Mouse (Mus musculus) thymus, postnatal 0 days (tissue): ENCODE measurements around the gene Ppp4r4. TPM values are rescaled to one million over a fixed set of nuclear protein-coding genes. Genes with fewer than 3 reads are reported as not detected.
"Not testable (repeated sequence)": the region's sequence is repeated elsewhere in the genome, so short reads cannot be mapped to it uniquely, and the experiment has no call there.

ENCODE experiments used
- DNase-seq: peaks from one replicate; pipeline ENCODE4 v3.0.0-alpha.2; 2015; ENCODE audit warnings: low spot score
- polyA plus RNA-seq: library from polyadenylated mRNA; unstranded; fragments of >200 nt; fragmentation: Nextera tagmentation; extraction: Ambion mirVana; gene quantifications from 2 replicates; pipeline ENCODE4 v1.2.1, GENCODE M21; 2015

Ppp4r4 gene
- polyA plus RNA-seq, 1 experiment from 2014 or later, result 0.40 TPM

DNA sequence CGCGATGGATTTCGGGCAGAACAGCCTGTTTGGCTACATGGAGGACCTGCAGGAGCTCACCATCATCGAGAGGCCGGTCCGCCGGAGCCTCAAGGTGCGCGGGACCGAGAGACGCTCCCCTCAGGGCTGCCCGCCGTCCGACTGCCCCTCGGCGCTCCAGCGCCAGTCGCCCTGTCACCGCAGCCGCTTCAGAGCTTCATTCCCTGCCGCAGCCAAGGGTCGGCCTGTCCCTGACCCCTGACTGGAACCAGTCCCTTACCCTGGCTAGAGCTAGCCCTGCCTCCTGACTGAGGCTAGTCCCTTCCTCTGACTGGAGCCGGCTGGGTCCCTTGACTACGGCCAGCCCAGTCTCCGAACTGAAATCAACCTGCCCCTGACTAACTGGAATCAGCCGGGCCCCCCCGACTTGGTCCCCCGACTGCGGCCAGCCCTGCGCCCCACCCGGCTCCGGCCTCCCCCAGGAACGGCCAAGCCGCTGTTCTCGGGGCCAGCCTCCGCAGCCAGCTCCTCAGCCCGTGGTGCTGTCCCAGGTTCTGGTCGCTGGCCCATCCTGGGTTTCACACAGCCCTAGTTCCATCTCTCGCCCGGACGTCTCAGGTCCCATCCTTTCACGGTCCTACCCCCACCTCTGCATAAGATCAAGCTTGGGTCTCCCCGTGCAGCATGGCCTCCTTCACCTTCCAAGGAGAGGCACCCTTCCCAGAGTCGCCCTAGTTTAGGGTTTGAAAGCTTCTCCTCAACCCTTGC is 739 bp downstream of the Ppp4r4 start:
- no peak for DNase-seq

DNA sequence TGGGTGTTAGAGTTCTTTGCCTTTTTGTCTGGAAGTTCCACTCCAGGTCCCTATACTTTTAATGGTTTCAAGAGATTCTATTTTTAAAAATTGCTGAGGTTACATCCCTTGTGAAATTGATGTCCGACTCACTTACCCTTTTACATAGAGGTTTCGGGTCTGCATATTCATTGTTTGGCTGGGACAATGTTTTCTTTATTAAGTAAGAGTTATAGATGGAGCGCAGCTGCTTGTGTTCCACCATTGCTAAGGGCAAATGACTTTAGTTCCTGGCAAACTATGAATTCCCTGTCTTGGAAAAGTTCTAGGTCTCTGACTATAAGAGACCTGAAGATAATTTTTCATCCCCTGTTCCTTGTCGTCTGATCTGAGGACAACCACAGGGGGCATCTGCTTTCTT is 8.3 kb downstream of the Ppp4r4 start:
- DNase-seq, result no peak

DNA sequence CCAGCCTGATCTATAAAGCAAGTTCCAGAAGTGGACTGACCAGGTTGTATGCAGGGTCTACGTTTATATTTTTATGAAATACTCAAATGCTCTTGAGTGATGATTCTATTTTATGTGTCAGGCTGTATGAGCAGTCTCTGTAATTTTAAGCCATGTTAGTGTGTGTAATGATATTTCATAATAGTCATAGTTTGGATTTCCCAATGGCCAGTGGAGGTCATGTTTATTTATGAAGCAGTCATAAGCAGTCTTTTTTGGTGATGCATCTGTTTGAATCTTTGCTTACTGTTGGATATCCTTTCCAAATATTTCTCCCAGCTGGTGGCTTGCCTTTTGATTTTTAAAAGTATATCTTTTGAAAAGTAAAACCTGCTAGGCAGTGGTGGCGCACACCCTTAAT is 11.3 kb downstream of the Ppp4r4 start:
- no peak for DNase-seq

DNA sequence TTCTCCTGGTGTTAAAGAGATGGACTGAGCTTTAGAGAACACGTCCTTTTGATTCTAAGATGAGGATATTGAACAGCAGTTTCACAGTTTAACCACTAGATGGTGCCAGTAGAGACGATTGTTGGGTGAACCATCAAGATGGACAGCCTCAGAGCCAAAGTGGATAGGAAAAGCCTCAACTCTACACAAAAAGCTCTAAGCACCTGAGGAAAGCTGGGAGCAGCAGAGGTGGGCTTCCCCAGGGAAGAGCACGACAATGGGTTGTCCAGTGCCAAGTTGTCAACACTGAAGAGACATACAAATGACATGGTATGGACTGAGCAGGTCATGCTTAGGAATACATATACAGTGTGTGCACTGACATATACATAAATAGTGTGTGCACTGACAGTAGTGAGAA is 12.1 kb downstream of the Ppp4r4 start:
- peak; percentile 46 for DNase-seq

DNA sequence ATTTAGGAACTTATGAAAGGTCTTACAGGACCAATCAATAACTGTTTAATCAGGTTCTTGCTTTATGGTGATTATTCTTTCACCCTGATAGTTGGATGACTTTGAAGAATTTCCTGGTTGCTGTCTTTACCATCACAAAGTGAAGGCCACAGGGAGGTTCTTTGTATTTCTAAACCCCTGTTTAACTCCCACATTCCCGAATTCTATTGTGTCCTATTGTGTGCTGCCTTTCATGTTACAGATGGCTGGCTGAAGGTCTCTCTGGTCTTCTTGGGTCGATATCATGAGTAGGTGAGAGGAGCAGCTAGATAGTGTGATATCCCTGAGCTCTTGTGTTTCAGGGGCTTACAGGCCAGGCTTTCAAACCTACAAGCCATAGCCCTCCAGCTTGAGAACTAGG is 15.4 kb downstream of the Ppp4r4 start:
- DNase-seq, result no peak

DNA sequence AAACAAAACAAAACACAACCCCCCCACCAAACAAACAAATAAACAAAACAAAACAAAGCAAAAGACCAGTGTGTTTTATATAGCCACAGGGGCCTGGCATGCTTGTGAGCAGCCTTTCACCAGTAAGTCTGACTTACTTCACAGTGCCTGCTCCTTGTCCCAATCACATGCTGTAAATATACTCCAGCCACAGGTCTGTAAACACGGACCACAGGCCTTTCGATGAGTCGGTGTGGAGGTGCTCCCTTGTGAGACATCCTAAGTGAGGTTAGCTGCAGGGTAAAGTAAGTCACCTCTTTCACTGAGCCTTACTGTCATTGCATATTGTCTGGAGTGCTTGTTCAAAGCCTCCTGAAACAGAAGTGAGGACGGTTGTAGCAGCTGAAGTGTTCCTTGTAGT is 16.4 kb downstream of the Ppp4r4 start:
- DNase-seq, result no peak

DNA sequence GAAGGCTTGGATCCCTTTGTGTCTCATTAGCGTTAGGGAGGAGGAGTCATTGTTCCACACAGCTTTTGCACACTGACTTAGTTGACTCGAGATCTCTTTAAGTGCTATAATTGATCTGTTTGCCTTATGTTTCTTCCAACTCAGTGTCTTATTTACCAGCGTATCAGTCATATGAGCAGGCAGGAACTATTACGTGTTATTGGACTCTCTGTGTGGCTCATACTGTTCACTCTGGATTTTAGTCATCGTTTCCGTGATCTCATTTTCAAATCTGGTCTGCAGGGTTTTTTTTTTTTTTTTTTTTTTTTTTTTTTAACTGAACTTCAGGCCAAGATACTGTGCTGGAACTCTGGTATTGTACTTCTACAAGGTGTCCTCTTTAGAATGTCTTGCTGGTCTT is 18.0 kb downstream of the Ppp4r4 start:
- no peak for DNase-seq

DNA sequence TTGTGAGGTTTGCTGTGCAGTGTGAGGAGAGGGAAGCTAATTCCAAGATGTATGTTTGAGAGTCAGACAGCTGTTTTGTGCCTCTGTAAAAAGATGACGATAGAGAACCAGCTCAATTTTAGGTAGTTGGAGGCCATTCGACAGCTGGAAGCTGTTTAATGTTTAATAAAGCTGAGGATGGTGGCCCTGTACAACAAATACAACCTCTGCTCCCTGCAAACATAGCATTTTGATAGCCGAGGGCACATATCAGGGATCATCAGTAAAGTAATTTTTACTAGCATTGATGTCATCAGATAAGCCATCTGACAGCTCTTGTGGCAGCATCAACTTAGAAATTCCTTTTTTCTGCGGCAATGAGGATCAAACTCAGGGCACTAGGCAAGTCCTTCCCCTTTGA is 19.3 kb downstream of the Ppp4r4 start:
- DNase-seq, result no peak

DNA sequence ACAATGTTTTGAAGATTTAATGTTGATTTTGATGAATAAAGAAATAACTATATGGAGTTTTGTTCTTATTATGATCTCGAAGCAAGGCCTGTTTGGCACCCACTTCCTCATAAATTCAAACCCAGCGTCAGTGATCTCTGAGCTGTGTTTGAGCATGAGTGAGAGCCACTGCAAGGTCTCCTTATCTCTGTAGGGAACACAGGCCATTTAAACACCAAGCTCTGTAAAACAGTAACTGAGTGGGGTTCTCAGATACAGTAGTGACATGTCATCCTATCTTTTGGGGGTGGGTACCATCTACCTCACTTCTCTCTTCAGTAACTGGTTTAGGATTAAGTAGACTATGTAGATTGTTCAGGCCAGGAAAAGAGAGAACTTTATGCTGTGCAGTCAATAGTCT is 20.4 kb downstream of the Ppp4r4 start:
- DNase-seq, result no peak

DNA sequence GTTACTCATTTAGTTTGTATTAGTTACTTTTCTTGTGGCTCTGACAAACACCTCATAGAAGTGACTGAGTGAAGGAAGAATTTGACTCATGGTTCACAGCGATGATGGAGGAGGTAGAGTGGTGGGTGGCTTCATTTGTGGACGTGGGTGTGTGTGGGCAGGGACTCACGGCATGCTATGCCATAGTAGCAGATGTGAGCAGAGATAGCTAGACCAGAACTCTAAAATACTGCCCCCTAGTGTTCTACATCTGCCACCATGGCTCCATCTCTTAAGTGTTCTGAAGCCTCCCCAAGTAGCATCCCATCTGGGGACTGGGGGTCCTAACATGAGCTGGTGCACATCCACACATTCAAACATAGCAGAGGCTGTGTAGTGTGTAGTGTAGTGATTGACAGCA is 21.4 kb downstream of the Ppp4r4 start:
- no peak for DNase-seq

DNA sequence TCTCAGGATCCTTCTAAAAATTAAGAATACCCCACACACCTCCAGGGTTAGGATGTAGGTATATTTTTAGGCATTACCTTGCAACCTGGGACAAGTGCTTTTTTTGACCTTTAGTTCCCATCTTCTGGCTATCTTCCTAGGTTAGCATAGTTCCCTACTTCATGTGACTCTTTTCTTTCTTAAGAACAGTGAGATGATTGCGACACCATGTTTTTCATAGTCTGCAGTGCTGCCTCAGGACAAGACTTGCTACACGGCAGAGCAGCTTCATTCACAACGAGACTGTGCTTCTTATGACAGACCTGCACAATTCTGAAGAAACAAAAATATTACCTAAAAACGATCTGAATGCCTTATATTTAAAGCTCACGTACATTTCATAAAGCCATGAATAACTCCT is 24.8 kb downstream of the Ppp4r4 start:
- DNase-seq, result no peak

DNA sequence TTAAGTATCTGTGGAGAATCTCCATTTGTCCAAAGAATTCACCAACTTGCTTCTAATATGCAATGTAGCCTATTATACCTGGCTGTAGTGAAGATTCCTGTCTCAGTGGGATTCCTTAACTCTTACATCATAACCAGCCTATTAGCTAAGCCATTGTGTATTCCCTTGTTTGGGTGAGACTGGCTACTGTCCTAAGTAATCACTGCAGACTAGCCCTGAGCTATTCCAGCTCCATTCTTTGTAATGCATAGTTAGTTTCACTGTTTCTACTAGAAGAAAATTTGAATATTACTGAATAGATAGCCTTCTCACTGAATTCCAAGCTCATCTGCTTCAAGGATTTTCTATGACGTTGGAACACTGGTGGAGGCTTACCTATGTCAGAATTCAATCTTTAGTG is 32.6 kb downstream of the Ppp4r4 start:
- DNase-seq, result no peak

DNA sequence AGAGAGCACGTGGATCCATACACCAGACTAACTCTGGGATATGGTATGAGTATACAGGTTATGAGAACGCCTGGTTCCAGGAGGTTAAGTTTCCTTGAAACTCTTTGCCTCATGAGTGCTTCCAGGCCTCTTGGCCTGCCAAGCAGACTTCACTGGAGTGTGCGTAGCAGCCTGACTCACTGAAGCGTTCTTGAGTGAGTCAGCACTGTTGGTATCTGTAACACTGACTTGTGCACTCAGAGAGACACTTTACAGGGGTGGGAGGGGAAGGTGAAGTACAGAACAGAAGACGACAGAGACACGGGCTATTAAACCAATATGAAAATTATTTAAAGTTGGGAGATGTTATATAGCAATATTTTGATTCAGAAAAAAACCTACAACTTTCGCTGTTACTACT is 33.1 kb downstream of the Ppp4r4 start:
- no peak for DNase-seq

DNA sequence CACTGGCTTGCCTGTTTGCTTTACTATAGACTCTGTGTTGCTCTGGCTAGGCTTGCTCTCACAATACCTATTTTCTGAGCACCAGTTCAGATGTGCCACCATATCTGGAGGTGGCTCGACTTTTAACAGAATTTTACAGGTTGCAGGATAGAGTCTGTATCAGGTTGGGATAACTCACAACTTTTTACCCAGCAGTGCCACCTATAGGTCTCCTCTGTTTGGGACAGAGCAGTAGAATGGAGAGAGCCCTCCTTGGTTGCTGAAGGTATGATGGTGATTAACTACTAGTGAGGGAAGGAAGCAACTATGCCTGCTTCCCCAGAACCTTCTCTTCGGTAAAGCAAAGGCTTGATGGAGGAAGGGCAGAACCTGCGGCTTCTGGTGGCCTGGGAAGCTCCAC is 35.0 kb downstream of the Ppp4r4 start:
- DNase-seq, result no peak

DNA sequence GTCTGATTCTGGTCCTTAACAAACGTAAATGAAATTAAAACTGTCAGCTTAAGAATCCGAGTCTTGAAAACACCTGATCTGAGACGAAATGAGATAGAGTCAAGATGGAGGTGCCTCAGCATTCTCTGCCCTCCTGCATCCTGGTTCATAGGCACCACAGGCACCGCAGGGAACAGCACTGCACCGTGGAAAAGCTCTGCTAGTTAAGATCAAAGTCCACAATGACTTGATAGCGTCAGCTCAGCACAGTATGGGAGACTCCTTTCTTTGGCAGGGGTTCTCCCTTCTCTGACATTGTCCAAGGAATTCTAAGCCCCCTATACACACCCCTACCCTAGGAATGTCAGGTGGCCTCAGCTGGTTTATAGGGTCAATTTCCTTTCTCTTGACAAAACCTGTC is 37.6 kb downstream of the Ppp4r4 start:
- DNase-seq, result no peak

DNA sequence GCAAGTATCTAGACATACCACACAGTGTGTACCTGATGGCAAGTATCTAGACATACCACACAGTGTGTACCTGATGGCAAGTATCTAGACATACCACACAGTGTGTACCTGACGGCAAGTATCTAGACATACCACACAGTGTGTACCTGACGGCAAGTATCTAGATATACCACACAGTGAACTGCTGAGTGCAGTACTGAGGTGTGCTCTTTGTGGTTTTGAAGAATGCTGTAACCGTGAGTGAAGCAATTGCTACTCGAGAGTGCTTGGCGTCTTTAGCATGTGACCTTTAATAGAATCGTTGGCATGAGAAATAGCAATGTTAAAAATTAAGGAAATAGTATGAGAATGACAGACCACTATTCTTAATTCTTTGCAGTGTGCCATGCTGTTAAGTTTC is 46.1 kb downstream of the Ppp4r4 start:
- not testable (repeated sequence) for DNase-seq

DNA sequence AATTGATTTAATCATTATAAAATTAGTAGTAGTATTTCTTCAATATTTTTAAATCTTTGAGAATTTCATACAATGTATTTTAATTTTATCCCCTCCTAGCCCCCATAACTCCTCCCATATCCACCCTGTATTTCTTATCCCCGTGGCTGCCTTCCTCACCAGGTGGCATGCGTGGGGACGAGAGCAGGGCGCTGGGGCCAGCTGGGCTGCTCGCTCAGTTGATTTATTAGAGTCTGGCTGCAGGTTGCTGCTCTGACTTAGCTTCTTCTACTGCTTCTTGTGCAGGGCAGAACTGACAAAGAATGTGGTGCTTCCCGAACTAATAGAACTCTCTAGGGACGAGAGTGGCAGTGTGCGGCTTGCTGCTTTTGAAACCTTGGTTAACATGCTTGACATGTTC is 51.7 kb downstream of the Ppp4r4 start:
- DNase-seq, result no peak

DNA sequence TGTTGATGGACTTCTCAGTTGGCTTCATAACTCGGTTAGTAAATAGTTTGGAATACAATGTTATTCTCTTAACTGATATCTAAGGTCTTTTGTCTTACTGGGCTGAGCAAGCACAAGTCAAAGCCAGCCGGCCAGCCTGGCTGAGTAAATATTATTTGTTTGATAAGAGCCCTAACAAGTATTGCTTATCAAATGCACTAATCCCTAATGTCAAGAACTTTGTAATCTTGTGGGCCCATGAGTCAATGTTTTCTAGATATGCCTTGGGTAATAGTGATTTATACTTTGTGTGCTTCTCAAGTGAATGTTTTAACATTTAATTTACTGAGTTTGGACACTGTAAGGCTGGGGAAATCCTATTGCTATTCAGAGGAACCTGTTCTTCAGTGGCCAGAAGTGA is 66.3 kb downstream of the Ppp4r4 start:
- no peak for DNase-seq

DNA sequence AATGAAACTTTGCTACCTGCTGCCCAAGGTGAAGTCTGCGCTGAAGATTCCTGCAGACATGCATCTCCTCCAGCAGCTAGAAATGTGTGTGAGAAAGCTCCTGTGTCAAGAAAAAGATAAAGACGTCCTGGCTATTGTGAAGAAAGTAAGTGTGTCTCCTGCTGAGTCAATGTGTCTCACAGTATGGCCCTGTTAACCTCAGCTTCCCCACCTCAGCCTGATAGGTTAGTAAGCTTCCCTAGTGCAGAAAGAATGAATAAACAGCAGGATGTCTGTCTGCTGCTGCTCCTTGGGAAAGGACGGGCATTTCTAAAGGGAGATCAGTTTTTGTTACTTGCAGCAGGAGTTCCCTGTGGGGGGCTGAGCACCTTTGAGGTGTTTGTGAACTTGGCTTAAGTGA is 68.3 kb downstream of the Ppp4r4 start:
- no peak for DNase-seq

DNA sequence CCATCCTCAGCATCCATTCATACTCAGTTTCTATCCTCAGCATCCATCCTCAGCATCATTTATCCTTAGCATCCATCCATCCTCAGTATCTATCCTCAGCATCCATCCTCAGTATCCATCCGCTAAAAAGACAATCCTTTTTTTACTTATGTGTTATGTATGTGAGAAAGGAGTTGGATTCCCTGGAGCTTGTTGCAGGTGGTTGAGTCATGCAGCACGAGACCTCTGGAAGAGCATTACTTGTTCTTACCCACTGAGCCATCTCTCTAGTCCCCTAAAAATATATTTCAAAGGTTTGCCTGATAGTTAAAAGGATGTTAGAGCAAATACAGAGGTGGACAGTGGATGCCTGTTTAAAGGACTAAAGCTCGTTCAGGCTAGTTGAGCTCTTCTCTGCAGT is 69.8 kb downstream of the Ppp4r4 start:
- no peak for DNase-seq

DNA sequence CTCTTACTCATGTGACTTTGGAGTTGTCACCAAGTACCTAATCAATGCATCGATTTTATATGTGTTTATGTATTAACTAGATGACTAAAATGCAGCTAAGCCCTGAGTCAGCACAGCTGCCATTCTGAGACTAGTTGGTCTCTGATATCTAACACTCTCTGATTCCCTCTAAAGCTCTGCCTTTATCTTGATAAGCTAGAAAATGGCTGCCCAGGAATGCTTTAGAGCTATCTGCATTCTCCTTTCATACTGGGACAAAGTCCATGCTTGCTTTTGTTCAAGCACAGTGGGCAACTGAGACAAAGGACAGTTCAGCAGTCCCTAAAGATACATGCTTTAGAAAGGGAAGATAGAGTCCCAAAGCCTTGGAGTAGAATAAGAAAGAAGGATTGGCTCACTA is 83.1 kb downstream of the Ppp4r4 start:
- no peak for DNase-seq

DNA sequence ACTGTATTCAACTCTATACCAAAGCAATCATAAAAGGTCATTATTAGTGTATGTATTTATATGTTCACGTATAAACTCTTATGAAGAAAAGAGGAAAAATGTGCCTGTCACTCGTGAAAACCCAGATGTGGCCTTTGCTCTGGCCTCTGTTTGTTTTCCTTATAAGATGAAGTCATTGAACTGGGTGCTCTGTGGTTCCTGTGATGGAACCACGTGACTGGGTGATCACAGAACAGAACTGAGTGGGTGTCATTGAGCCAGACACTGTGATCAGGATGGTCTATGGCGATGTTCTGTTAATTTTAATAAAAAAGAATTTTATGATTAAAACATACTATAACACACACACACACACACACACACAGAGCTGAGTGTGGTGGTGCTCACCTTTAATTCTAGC is 83.7 kb downstream of the Ppp4r4 start:
- DNase-seq, result no peak

DNA sequence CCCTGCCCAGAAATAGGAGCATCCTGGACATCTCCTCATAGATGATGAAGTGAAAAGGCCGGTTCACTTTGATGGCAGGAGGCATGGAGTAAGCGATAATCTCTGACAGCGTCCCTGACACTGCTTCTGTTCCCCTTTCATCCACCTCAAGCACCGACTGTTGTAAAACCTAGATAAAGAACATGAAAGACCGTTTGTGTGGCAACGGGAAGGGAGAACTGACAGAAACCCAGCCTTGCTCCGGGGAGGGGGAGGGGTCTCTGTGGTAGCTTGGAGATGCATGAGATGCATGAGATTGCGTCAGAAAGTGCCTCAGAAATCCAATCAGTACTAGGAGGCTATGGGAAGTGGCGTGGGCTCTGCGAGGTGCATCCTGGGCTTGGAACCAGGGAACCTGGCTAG is 84.8 kb downstream of the Ppp4r4 start:
- no peak for DNase-seq

DNA sequence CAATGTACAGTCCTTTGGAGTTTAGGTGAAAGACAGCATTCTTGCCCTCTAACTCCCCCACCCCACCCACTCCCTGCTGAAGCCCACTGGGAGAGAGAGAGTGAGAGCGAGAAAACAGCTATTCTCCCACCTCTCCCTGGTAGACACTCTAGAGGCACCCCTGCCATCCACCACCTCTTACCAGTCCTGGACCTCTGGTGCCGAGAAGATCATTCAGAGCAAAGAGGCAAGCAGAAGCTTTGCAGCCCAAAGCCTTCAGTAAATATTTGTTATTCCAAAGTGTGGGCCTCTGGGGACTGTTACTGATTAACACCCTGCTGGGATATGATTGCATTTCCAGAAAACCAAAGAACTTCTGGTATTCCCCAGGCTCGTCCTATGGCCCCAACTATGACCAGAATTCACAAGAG is 99.1 kb downstream of the Ppp4r4 start, which contains the start of gene Serpina10:
TSS of gene Serpina10 (minus strand) at position 242 of the 410 bp plus-strand sequence.
- DNase-seq, result no peak
